ENCODE assay signal across 16 mouse cellular contexts in genomic region chr7:79190592-79190991, GRCm38 (mm10). TPM values are rescaled to one million over a fixed set of nuclear protein-coding genes. Genes with fewer than 3 reads are reported as not detected.
A peak's percentile ranks its signal among the peaks of the same experiment; 100 is the strongest.
DNase-seq lines count a peak whose midpoint lies in the region; TF ChIP-seq lines count a peak whose summit lies in the region.
"Had no signal": no experiment of that assay in that cellular context is flagged by ENCODE, and none has a peak within 500 bp of the region (broad histone marks: within the 10 kb centered on the region; RNA-seq: fewer than 3 reads in every experiment).

No protein-coding gene starts in this region.

- no peak overlapping the region for H3K4me3 ChIP-seq in gastrocnemius, adult 2 months
- H3K4me3 ChIP-seq: hindbrain, embryonic 13.5 days; left cerebral cortex, adult 2 months; neural tube, embryonic 13.5 days had no signal

- H3K27ac ChIP-seq in gastrocnemius, adult 2 months = no peak overlapping the region
- H3K27ac ChIP-seq: hindbrain, embryonic 13.5 days; left cerebral cortex, adult 2 months; neural tube, embryonic 13.5 days had no signal

- intact Hi-C loops in gastrocnemius, adult 2 months (cut with DNase I) = no loop called here

- no peak for TF ChIP-seq CTCF in gastrocnemius, adult 2 months (IDR thresholded peaks at IDR 0.05)

- peak; percentile 29 for DNase-seq in lung, postnatal 25 days (ENCODE audit: low spot score)
- no peak for DNase-seq in lung, postnatal 14 days
- peak; percentile 20 to 38 for DNase-seq in CD8-positive naive resting alpha-beta T cell, adult 2 months (ENCODE audit: low read depth in 2 of 2, low spot score in 2 of 2)
- peak; percentile 54 for DNase-seq in adrenal gland, postnatal 25 days
- peak; percentile 26 for DNase-seq in thymus, postnatal 0 days (ENCODE audit: low spot score)
- DNase-seq in urinary bladder, postnatal 4 days (ENCODE audit: low spot score in 2 of 2) = no peak
- DNase-seq in gastrocnemius, adult 2 months = no peak
- DNase-seq in layer of hippocampus, postnatal 36 days = no peak
- DNase-seq: cerebellum, adult 8-10 months; embryo, embryonic 11 days; gastrocnemius, postnatal 36 days; kidney, adult 18-20 months; liver, postnatal 0 days had no signal

RNA-seq across cellular contexts. Expression of gene Mfge8, which starts 41.7 kb away (rescaled TPM):
- 333 and 334 TPM in 2 replicates for total RNA-seq in adrenal gland, postnatal 25 days (2021)
- polyA plus RNA-seq in thymus, postnatal 0 days (2015; fragmentation: Nextera tagmentation; extraction: Ambion mirVana) = 93.0 and 104 TPM in 2 replicates
- total RNA-seq in gastrocnemius, adult 2 months (2021) = 10 to 100 TPM; 39.1 to 53.6 TPM
- total RNA-seq in layer of hippocampus, postnatal 36 days (2021) = 100 to 1,000 TPM; 154 to 157 TPM

RNA-seq across cellular contexts. Expression of gene Hapln3, which starts 59.8 kb away (rescaled TPM):
- total RNA-seq in adrenal gland, postnatal 25 days (2021) = 1.2 and 1.9 TPM in 2 replicates
- 0.27 and 0.31 TPM in 2 replicates for polyA plus RNA-seq in thymus, postnatal 0 days (2015; fragmentation: Nextera tagmentation; extraction: Ambion mirVana)
- under 1 TPM; 0.28 to 0.70 TPM for total RNA-seq in gastrocnemius, adult 2 months (2021)
- total RNA-seq in layer of hippocampus, postnatal 36 days (2021) = 1 to 10 TPM; 1.7 to 2.4 TPM
- polyA plus RNA-seq: liver, postnatal 0 days had no signal

Comparison
In these comparisons a context has a peak if more than half of its experiments do, and no peak if none do; other contexts are left out.
1. DNase-seq: peak in lung, postnatal 25 days (single experiment), CD8-positive naive resting alpha-beta T cell, adult 2 months (2 of 2), adrenal gland, postnatal 25 days (single experiment) and thymus, postnatal 0 days (single experiment); none in lung, postnatal 14 days (single experiment), urinary bladder, postnatal 4 days (0 of 2), gastrocnemius, adult 2 months (single experiment) and layer of hippocampus, postnatal 36 days (0 of 2).